Mouse (Mus musculus) 3134 (cell line): ENCODE measurements at regions not wholly inside any gene's neighbourhood (a gene's known extent, or its start where the extent isn't known, plus 50 kb on each side); places are given as distances from the start of the nearest gene placed in this dataset.

Experiments used
- DNase-seq: peaks from one replicate; pipeline ENCODE4 v3.0.0-alpha.2; 2011; ENCODE audit warnings: low spot score; ENCODE audit not compliant: insufficient read length; ENCODE audit errors: extremely low read depth

DNA sequence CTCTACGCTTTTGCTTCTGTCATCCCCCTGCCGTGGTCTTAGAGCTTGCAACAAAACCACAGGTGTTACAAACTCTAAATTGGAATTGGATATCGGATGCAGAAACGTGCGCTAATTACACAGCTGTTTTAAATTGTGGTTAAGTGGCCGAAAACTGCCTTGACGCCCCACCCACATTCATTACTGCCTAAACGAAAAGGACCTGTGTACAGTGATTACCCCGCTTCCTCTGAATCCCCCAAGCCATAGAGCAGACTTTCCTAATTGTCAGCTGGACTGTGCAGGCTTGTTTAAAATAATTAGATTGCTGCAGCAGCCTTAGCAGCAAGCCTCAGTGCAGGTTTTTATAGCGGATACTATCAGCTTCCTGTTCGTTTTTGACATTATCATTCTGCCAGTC is 94.7 kb downstream of the Cxxc4 start:
- DNase-seq = no peak

DNA sequence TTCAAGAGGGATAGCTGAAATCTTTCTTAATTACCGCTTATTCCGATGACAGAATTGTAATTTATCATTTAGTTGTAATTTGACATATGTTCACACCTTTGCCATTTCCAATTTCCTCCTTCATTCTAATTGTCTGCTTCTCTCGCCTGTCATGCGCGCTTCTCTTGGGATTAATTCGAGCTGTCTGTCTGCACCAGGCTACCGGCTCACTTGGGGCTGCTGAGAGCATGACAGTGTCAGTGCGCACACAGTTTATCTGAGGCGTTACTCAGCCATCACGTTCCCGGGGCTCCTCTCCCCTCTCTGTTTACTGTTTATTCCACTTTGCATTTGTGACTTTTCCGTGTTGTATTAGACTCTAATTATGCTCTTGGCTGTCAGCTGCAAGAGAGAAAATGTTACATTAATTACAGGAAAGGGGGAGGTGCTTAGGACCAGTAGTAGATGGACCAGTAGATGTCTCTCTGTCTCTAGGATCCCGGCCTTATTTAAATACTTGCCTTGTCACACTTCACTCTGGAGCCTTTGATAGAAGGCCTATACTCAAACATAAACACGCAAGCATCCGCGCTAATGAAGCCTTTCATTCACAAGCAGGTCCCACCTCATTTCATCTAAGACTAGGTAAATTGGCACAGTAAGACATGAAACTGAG is 95.3 kb downstream of the Cxxc4 start:
- no peak for DNase-seq

DNA sequence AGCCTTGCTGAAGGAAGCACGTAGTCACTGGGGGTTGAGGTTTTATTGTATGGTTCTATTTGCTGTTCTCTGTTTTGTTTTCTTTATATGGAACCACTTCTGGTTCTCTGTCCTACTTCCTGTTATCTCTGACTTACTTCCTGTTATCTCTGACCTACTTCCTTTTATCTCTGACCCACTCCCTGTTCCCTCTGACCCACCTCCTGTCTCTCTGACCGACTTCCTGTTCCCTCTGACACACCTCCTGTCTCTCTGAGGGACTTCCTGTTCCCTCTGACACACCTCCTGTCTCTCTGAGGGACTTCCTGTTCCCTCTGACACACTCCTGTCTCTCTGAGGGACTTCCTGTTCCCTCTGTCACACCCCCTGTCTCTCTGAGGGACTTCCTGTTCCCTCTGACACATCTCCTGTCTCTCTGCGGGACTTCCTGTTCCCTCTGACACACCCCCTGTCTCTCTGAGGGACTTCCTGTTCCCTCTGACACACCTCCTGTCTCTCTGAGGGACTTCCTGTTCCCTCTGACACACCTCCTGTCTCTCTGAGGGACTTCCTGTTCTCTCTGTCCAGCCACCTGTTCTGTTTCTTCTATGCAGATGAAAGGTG is 102.9 kb downstream of the Cxxc4 start:
- peak; percentile 10 for DNase-seq

DNA sequence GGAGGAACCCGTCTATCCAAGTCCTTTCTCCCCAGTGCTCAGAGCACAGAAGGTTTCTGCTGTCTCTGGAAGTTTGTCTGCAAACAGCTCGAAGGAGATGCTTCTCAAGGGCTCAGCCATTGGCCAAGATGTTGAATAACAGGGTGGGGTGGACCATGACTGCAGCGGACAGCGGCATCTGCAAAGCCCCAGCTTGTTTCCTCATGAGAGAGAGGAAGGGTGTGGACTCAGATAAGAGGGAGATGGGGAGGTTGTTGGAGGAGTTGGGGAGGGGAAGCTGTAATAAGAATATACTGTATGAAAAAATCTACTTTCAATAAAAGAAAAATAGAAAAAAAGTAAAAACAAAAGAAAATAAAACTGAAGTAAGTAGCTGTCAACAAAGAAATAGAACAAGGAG is 129.7 kb downstream of the Cxxc4 start:
- DNase-seq = no peak

- no peak for DNase-seq
Observed at GRCm38 (mm10) chr3:134366761-134367160, 130.5 kb downstream of the Cxxc4 start.

- DNase-seq = no peak
Observed at GRCm38 (mm10) chr3:134368591-134368990, 132.3 kb downstream of the Cxxc4 start.

GRCm38 (mm10) chr3:134369126-134369525 is 132.8 kb downstream of the Cxxc4 start:
- no peak for DNase-seq

- DNase-seq = no peak
Observed at GRCm38 (mm10) chr3:134379549-134379948, 143.3 kb downstream of the Cxxc4 start.

DNA sequence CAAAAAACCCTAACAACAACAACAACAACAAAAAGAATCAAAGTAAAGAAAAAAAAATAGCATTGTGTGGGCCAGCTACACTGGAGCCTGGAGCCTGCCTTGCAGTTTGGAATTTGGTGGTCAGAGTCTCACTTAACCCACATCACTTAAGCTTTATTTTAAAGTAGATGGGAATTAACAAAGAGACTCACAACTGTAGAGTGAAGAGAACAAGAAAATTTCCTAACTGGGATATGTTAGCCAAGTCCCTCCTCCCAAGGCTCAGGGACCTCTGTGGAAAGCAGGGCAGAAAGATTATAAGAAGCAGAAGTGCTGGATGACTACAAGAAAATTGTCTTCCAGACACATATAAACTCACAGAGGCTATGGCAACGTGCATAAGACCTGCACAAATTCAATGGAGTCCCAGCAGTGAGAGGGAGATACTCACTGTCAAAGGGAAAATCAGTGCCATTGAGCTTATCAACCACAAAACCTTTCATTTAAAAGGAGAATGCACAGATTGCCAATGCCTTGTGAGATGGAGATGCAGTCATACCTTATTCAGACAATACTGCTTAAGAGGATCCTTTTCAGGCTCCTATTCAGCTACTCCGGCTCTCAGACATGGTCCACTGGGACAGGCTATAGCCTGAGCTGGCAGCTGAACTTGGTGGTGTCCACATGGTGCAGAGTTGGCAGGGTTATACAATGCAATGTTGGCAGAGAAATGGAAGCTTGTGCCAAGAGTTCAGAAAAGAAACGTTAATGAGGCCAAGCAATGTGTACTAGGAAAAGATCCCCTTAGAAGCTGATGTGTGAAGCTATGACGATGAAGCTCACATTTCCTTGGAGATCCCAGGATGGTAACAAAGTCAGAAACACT is 154.4 kb downstream of the Cxxc4 start:
- no peak for DNase-seq

- DNase-seq = peak; percentile 6
Observed at GRCm38 (mm10) chr3:134400395-134401090, 164.3 kb downstream of the Cxxc4 start.

DNA sequence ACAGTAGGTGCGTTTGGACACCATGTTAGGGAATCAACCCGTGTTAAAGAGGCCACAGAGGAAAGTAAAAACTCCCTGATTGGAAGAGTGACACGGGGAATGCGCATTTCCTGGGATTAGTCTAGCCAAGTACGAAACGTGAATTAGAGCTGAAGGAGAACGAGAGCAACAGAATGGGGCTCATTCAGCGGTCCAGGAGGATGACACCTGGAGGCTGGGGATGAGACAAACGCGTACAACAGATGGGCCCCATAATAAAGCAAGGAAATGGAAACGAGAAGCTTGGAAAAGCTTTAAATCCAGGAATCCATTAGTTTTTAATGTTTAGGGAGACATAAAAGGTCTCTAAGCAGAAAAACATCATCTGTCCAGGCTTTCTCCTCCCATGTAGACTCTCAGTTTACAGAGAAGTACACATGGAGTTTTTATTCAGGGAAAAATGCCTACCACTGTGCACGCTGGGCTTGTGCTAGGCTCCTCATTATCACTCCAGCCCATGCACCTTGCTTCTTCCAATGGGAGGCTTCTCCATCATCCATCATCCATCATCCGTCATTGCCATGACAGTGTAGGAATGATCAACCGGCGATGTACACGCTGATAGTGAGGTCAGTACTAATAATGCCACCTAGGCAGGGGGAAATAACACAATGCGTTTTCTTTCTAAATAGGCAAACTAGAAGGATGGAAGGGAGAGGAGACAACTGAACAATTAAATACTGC is 179.5 kb downstream of the Cxxc4 start:
- no peak for DNase-seq

DNA sequence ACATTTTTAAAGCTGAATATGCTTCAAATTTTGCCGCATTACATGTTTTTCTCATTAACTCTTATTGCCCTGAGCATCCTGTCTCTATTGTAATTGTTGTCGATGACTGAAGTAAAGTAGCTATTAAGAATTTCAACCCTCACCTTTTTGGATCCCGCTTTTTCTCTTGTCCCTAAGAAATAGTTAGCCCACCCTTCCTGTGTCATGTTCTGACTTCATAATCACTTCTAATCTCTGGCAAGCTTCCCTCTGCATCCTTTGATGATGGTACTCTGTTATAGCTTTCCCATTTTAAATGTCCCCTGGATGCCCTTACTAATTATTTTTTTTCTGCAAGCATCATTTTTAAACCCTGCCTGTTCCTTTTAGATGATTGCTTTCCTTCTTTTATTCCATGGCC is 191.3 kb downstream of the Cxxc4 start:
- DNase-seq = no peak

DNA sequence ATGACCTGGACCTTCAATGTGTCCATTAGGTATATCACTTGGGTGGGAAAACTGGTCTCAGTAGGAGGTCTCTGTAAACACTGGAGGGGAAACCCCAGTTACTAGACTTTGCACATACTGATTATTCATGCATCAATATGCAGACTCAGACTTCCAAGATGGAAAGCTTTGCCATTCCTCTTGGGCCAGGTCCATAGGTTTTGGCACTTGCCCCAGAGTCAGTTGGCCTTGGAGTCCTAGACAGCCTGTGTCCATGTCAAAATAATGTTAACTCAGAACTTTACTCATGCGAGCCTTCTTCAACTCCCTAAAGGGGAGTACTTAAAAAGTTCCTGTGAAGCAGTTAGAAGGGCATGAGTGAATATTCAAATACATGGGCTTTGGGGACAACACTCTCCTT is 230.3 kb downstream of the Cxxc4 start:
- DNase-seq = no peak

DNA sequence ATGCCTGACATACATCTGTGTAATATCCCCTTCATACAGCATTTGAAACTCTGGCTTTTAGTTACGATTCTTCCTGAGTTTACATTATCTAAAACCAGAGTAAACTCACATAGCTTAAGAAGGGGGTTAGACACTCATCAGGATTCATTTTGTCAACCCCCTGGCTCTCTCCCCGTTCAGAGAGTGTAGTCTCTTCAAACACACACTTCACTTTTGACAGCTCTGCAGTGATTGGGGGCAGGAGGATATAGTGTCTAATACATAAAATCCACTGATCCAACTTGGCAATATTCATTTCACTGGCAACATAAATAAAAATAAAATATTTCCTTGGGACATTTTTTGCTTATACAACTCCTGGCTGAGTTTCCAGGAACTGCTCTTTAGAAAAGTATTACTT is 251.0 kb downstream of the Cxxc4 start:
- DNase-seq = no peak

- DNase-seq = no peak
Observed at GRCm38 (mm10) chr3:134489966-134490543, 253.8 kb downstream of the Cxxc4 start.

GRCm38 (mm10) chr3:134509702-134510101 is 273.4 kb downstream of the Cxxc4 start:
- DNase-seq = no peak

DNA sequence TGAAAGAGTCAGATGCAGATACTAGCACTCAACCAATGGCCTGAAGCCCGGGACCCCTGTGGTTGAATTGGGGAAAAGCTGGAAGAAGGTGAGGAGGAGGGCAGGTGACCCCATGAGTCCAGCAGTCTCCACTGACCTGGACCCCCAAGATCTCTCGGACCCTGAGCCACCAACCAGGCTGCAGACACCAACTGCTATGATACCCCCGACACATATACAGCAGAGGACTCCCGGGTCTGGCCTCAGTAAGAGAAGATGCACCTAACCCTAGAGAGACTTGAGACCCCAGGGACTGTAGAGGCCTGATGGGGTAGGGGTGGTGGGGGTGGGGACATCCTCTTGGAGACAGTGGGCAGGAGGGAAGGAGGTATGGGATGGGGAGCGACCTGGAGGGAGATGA is 289.5 kb downstream of the Cxxc4 start:
- no peak for DNase-seq

- no peak for DNase-seq
Observed at GRCm38 (mm10) chr3:134560144-134560543, 268.7 kb upstream of the Tacr3 start.

DNA sequence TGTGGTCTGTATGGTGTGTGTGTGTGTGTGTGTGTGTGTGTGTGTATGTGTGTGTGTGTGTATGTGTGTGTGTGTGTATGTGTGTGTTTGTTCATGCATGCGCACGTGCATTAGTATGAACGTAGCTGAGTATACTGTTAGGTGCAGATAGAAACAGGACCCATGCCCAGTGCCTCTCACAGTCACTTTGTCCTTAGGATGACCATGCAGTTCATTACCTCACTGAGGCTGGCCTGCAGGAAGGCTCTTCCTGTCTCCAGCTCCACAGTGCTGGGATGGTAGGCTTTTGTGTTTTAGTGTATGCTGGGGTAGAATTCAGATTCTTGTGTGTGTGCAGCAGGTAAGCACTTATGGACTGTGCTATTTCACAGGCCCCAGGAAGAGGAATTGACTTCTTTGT is 250.0 kb upstream of the Tacr3 start:
- no peak for DNase-seq

DNA sequence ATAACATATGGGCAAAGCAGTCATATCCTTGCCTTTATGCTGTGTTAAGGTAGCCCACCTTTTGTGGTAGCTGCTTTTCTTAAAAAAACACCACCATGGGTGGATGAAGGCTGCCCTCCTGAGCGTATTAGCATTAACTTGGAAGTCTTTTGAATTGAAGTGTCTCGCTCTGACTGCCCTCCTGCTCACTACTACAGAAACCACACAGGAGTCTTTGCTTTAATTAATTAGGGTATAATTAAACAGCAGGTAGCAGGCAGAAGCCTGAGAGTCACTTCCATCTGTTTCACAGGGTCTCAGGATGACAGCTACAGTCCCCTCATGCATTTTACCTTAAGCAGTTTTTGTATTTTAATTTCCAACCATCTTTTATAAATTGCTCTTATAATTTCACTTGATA is 240.2 kb upstream of the Tacr3 start:
- DNase-seq = no peak
